Mouse (Mus musculus) bone marrow, adult 2 months (tissue): ENCODE data around the gene Speg.

Experiments
- CTCF ChIP-seq: fragments of 200-500 bp; IDR thresholded peaks from 2 replicates; pipeline ENCODE4 v1.5.1; 2011; ENCODE audit warnings: low read length, control low read depth; ENCODE audit not compliant: control insufficient read depth, insufficient read depth
- POLR2A ChIP-seq: fragments of 200-500 bp; IDR thresholded peaks from 2 replicates; pipeline ENCODE4 v1.6.1; 2011; ENCODE audit warnings: low read depth, mild to moderate bottlenecking, control low read depth, low read length, borderline replicate concordance; ENCODE audit not compliant: control insufficient read depth

DNA sequence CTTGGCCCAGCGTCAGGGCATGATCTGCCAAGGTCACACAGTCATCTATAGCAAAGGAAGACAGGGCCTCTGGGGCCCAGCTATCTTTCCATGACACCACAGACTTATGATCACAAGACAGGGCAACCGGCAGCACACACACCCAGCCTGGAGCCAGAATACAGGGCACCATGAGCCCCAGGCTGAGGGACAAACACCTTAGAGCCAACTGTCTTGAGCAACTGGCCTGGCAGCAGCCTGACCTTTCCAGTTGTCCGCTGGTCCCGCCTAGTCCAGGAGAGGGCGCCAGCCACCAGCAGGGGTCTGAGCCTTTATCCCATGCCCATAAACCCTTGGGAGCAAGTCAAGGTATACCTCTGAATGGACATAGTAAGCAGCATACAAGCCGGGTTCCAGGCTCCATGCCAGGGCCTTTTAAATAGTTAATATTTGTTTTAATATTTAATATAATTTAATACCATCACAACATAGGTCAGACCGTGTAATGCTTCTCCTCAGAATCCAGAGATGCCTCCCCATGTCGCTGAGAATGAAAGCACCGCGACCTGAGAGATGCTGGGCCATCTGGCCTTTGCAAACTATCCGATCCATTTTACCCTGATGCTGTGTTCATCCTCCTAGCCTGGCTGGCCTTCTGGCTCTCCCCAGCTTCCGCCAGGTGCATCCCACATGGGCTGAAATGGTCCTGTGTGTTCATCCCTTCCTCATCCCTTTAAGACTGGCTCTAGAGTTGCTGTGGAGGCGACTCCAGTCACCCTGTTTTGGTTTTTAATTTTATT is 3.6 kb upstream of the Speg start:
- TF ChIP-seq POLR2A (no peak), CTCF (peak; percentile 29; the same call in 1 of the 2 replicates)
